Mouse (Mus musculus) lung, postnatal 0 days (tissue): ENCODE measurements at regions not wholly inside any gene's neighbourhood (a gene's known extent, or its start where the extent isn't known, plus 50 kb on each side); places are given as distances from the start of the nearest gene placed in this dataset.

Experiments used
- ATAC-seq: fragments of 200-750 bp; cut with Nextera tagmentation; 2 replicates; pipeline ENCODE4 v1.8.0; 2017; ENCODE audit warnings: moderate library complexity
- DNase-seq: peaks from one replicate; pipeline ENCODE4 v3.0.0-alpha.2; 2016; ENCODE audit warnings: low spot score
- H3K27ac ChIP-seq: fragments of 300-500 bp; sonication (generic); 2 replicates; pipeline ENCODE4 v1.5.1; 2014; ENCODE audit warnings: antibody characterized with exemption, mild to moderate bottlenecking, low read length, mixed read lengths
- H3K27me3 ChIP-seq: fragments of 300-500 bp; sonication (generic); replicated peaks from 2 replicates; pipeline ENCODE4 v1.6.1; 2014; ENCODE audit warnings: low read length, mixed read lengths; ENCODE audit not compliant: insufficient read depth
- H3K36me3 ChIP-seq: fragments of 300-500 bp; sonication (generic); 2 replicates; pipeline ENCODE4 v1.6.1; 2014; ENCODE audit warnings: low read length, mixed read lengths; ENCODE audit not compliant: insufficient read depth
- H3K4me1 ChIP-seq: fragments of 300-500 bp; sonication (generic); 2 replicates; pipeline ENCODE4 v1.6.1; 2014; ENCODE audit warnings: antibody characterized with exemption, low read depth, low read length, mixed read lengths; ENCODE audit not compliant: insufficient read depth
- H3K4me2 ChIP-seq: fragments of 300-500 bp; sonication (generic); replicated peaks from 2 replicates; pipeline ENCODE4 v1.6.1; 2014; ENCODE audit warnings: low read depth, mild to moderate bottlenecking, low read length, moderate library complexity, mixed read lengths
- H3K4me3 ChIP-seq: fragments of 300-500 bp; sonication (generic); 2 replicates; pipeline ENCODE4 v1.5.1; 2014; ENCODE audit warnings: low read depth, low read length
- H3K9ac ChIP-seq: fragments of 300-500 bp; sonication (generic); replicated peaks from 2 replicates; pipeline ENCODE4 v1.6.1; 2014; ENCODE audit warnings: low read depth, mild to moderate bottlenecking
- H3K9me3 ChIP-seq: fragments of 300-500 bp; sonication (generic); 2 replicates; pipeline ENCODE4 v1.6.1; 2016; ENCODE audit warnings: low read length, mixed read lengths
- CTCF ChIP-seq: IDR thresholded peaks from 2 replicates; pipeline ENCODE4 v1.5.1; 2016; ENCODE audit warnings: antibody characterized with exemption, mild to moderate bottlenecking
- EP300 ChIP-seq: IDR thresholded peaks from 2 replicates; pipeline ENCODE4 v1.6.1; 2016; ENCODE audit warnings: antibody characterized with exemption, mild to moderate bottlenecking, control low read depth
- WGBS: fragments of 180-500 bp; shearing (Covaris S2); extraction: QIAGEN DNeasy Blood & Tissue Kit; methylation state at CpG from one replicate; pipeline ENCODE4 v1.1.7; 2014; 5-methylcytosine and 5-hydroxymethylcytosine counted together

DNA sequence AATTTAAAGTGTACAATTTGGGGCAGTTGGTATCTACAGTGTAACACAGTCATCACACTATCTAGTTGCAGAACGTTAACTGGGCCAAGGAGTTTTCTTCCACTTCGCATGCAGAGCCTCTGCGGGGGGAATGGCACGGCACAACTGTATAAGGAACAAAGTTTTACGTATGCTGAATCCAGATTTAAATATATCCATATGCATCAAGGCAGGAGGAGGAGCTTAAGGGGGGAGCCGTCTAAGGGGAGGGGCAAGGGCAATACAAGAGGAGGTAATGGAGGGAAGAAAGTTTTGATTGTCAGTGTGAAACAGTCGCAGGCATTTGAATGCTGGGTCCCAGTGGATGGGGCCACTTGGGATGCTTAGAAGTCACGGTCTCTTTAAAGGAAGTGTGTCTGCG, 68.6 kb upstream of the Foxk1 start:
- Histone ChIP-seq H3K4me2 (no peak overlapping the region), H3K4me1 (no peaks in the 10 kb centered on the region), H3K27ac (no peak overlapping the region), H3K36me3 (no peaks in the 10 kb centered on the region), H3K9ac (no peak overlapping the region), H3K27me3 (no peaks in the 10 kb centered on the region), H3K9me3 (no peaks in the 10 kb centered on the region), H3K4me3 (no peak overlapping the region)
- ATAC-seq (no peak), DNase-seq (no peak)
- WGBS: 52% methylated on average over 9 of the region's 9 CpGs
- TF ChIP-seq EP300: no peak
- TF ChIP-seq CTCF: no peak

DNA sequence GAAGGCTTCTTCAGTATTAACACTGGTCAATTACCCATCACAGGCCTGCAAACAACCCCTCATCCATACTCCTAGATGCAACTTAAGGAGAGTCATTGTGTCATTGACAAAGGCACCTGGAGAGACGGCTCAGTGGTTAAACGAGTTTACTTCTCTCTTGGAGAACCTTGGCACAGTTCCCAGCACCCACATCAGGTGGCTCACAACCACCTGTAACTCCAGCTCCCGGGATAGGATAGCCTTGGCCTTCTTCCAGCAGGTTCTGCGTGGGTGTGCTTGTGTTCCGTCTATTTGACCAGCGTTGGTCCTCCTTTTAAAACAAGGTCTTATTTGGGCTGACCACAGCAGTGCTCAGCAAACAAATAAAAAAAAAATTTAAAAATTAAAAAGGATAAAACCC, 63.9 kb upstream of the Foxk1 start:
- Histone ChIP-seq H3K4me1 (no peaks in the 10 kb centered on the region), H3K9me3 (no peaks in the 10 kb centered on the region), H3K27me3 (no peaks in the 10 kb centered on the region), H3K9ac (no peak overlapping the region), H3K4me2 (no peak overlapping the region), H3K27ac (no peak overlapping the region), H3K36me3 (no peaks in the 10 kb centered on the region), H3K4me3 (no peak overlapping the region)
- DNase-seq: peak; percentile 36
- 40% methylated on average over 6 of the region's 6 CpGs for WGBS
- no peak for TF ChIP-seq CTCF
- no peak for TF ChIP-seq EP300
- ATAC-seq: no peak

DNA sequence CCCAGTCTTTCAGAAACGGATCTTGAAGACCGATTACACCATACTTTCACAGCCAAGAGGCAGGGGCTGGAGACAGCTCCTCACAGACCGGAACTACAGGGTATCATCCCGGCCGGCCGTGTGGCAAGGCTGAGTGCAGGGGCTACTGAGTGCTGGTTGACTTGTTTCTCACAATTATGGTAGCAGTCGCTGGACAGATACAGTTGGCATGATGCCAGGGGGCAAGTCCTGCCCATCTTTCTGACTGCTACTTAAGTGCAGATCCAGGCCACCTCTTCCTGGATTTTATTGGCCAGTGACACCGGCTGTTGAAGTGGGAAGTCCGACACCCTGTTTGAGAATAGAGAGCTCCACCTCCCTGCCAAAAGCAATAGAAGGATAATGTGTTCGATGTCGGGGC, 63.2 kb upstream of the Foxk1 start:
- Histone ChIP-seq H3K9me3 (no peaks in the 10 kb centered on the region), H3K4me3 (no peak overlapping the region), H3K9ac (no peak overlapping the region), H3K27me3 (no peaks in the 10 kb centered on the region), H3K4me2 (no peak overlapping the region), H3K27ac (no peak overlapping the region), H3K36me3 (no peaks in the 10 kb centered on the region), H3K4me1 (no peaks in the 10 kb centered on the region)
- TF ChIP-seq EP300: no peak
- no peak for TF ChIP-seq CTCF
- WGBS: 41% methylated on average over 11 of the region's 11 CpGs
- DNase-seq (no peak), ATAC-seq (no peak)

- no peaks in the 10 kb centered on the region for H3K27me3 ChIP-seq
- H3K36me3 ChIP-seq: no peaks in the 10 kb centered on the region
- WGBS: 36% methylated on average over 14 of the region's 14 CpGs
- DNase-seq (peak; percentile 19), ATAC-seq (0 out of 2 replicates have a peak, but pooled peaks have one; percentile 23)
- no peak overlapping the region for H3K4me2 ChIP-seq
- no peaks in the 10 kb centered on the region for H3K9me3 ChIP-seq
- no peak overlapping the region for H3K9ac ChIP-seq
- H3K4me3 ChIP-seq: no peak overlapping the region
- H3K4me1 ChIP-seq: no peaks in the 10 kb centered on the region
- TF ChIP-seq CTCF: no peak
- no peak for TF ChIP-seq EP300
- H3K27ac ChIP-seq: no peak overlapping the region
These were observed 60.9 kb upstream of the Foxk1 start for GRCm38 (mm10) chr5:142340205-142341025.

- Histone ChIP-seq H3K36me3 (no peaks in the 10 kb centered on the region), H3K4me3 (no peak overlapping the region), H3K4me2 (no peak overlapping the region), H3K9ac (no peak overlapping the region), H3K27ac (no peak overlapping the region), H3K9me3 (no peaks in the 10 kb centered on the region), H3K27me3 (no peaks in the 10 kb centered on the region), H3K4me1 (no peaks in the 10 kb centered on the region)
- ATAC-seq (no peak), DNase-seq (no peak)
- TF ChIP-seq CTCF: no peak
- no peak for TF ChIP-seq EP300
- WGBS: 70% methylated on average over 3 of the region's 3 CpGs
These were observed 60.3 kb upstream of the Foxk1 start for GRCm38 (mm10) chr5:142341026-142341432.

GRCm38 (mm10) chr5:142346454-142346853, 54.8 kb upstream of the Foxk1 start:
- Histone ChIP-seq H3K4me2 (no peak overlapping the region), H3K27ac (no peak overlapping the region), H3K9ac (no peak overlapping the region), H3K9me3 (no peaks in the 10 kb centered on the region), H3K36me3 (no peaks in the 10 kb centered on the region), H3K27me3 (no peaks in the 10 kb centered on the region), H3K4me1 (no peaks in the 10 kb centered on the region), H3K4me3 (no peak overlapping the region)
- ATAC-seq (no peak), DNase-seq (no peak)
- 97% methylated on average over 1 of the region's 1 CpGs for WGBS
- TF ChIP-seq EP300: no peak
- no peak for TF ChIP-seq CTCF

GRCm38 (mm10) chr5:142350574-142350973, 50.7 kb upstream of the Foxk1 start:
- TF ChIP-seq CTCF: peak; percentile 49
- TF ChIP-seq EP300: no peak
- no peak for DNase-seq

More at GRCm38 (mm10) chr5:142350574-142350973, 50.7 kb upstream of the Foxk1 start:
- WGBS: 46% methylated on average over 5 of the region's 5 CpGs
- Histone ChIP-seq H3K4me2 (no peak overlapping the region), H3K27me3 (no peaks in the 10 kb centered on the region), H3K27ac (no peak overlapping the region), H3K36me3 (no peaks in the 10 kb centered on the region), H3K9ac (no peak overlapping the region), H3K4me3 (no peak overlapping the region), H3K4me1 (no peaks in the 10 kb centered on the region), H3K9me3 (no peaks in the 10 kb centered on the region)
- no peak for ATAC-seq
